Mouse (Mus musculus): ENCODE measurements around the gene Dus1l.

Gene Dus1l

GRCm38 (mm10) chr11:120744121-120744701, 52.0 kb downstream of the Dus1l start:
- in situ Hi-C loops (cut with MboI; ENCODE audit: unreplicated experiment in 2 of 2), result no loop called here

GRCm38 (mm10) chr11:120740981-120741380, 55.2 kb downstream of the Dus1l start:
- in situ Hi-C loops (cut with MboI; ENCODE audit: unreplicated experiment in 2 of 2), result no loop called here
